Mouse (Mus musculus): ENCODE measurements around the gene Bhlhe41. TPM values are rescaled to one million over a fixed set of nuclear protein-coding genes. Genes with fewer than 3 reads are reported as not detected.

Gene Bhlhe41
- polyA plus RNA-seq, 1 experiment from 2014 or later, result 5.9 TPM

- Histone ChIP-seq H3K4me1 (ENCODE audit: control insufficient read depth, insufficient read depth, low read length) (no peaks in the 10 kb centered on the region), H3K4me2 (ENCODE audit: low read length) (no peak overlapping the region), H3K27ac (replicated peaks; ENCODE audit: low read depth, low read length) (no peak overlapping the region), H3K9ac (replicated peaks; ENCODE audit: low read length) (no peak overlapping the region), H3K9me3 (ENCODE audit: control insufficient read depth, low read length) (no peaks in the 10 kb centered on the region), H3K4me3 (replicated peaks; ENCODE audit: low read depth, low read length) (no peak overlapping the region), H3K36me3 (ENCODE audit: control insufficient read depth, insufficient read depth, low read length) (no peaks in the 10 kb centered on the region), H3K27me3 (ENCODE audit: control insufficient read depth, insufficient read depth, low read length) (no peaks in the 10 kb centered on the region)
- DNase-seq, result no peak
- ATAC-seq (ENCODE audit: low FRiP score, low TSS enrichment), result no peak
- WGBS, result 85% methylated on average over 9 of the region's 9 CpGs
These were observed 11.8 kb upstream of the Bhlhe41 start for GRCm38 (mm10) chr6:145876986-145877735.

GRCm38 (mm10) chr6:145873354-145873753, 8.0 kb upstream of the Bhlhe41 start:
- 86% methylated on average over 8 of the region's 8 CpGs for WGBS
- H3K9me3 ChIP-seq (ENCODE audit: control insufficient read depth, low read length), result no peaks in the 10 kb centered on the region

GRCm38 (mm10) chr6:145872010-145872409, 6.7 kb upstream of the Bhlhe41 start:
- Histone ChIP-seq H3K4me3 (replicated peaks; ENCODE audit: low read depth, low read length) (no peak overlapping the region), H3K9ac (replicated peaks; ENCODE audit: low read length) (no peak overlapping the region), H3K9me3 (ENCODE audit: control insufficient read depth, low read length) (no peaks in the 10 kb centered on the region), H3K27ac (replicated peaks; ENCODE audit: low read depth, low read length) (no peak overlapping the region), H3K4me1 (ENCODE audit: control insufficient read depth, insufficient read depth, low read length) (no peaks in the 10 kb centered on the region), H3K27me3 (ENCODE audit: control insufficient read depth, insufficient read depth, low read length) (peaks cover 6% of the 10 kb centered on the region; the same call in 1 of the 2 replicates), H3K36me3 (ENCODE audit: control insufficient read depth, insufficient read depth, low read length) (no peaks in the 10 kb centered on the region), H3K4me2 (ENCODE audit: low read length) (no peak overlapping the region)
- WGBS, result 94% methylated on average over 7 of the region's 7 CpGs
- DNase-seq (no peak), ATAC-seq (ENCODE audit: low FRiP score, low TSS enrichment) (no peak)

More at GRCm38 (mm10) chr6:145873354-145873753, 8.0 kb upstream of the Bhlhe41 start:
- no peaks in the 10 kb centered on the region for H3K36me3 ChIP-seq (ENCODE audit: control insufficient read depth, insufficient read depth, low read length)
- no peaks in the 10 kb centered on the region for H3K27me3 ChIP-seq (ENCODE audit: control insufficient read depth, insufficient read depth, low read length)
- no peak overlapping the region for H3K27ac ChIP-seq (replicated peaks; ENCODE audit: low read depth, low read length)
- no peaks in the 10 kb centered on the region for H3K4me1 ChIP-seq (ENCODE audit: control insufficient read depth, insufficient read depth, low read length)
- H3K4me3 ChIP-seq (replicated peaks; ENCODE audit: low read depth, low read length), result no peak overlapping the region
- DNase-seq (no peak), ATAC-seq (ENCODE audit: low FRiP score, low TSS enrichment) (no peak)
- H3K4me2 ChIP-seq (ENCODE audit: low read length), result no peak overlapping the region
- no peak overlapping the region for H3K9ac ChIP-seq (replicated peaks; ENCODE audit: low read length)

GRCm38 (mm10) chr6:145870991-145871390, 5.6 kb upstream of the Bhlhe41 start:
- Histone ChIP-seq H3K9ac (replicated peaks; ENCODE audit: low read length) (no peak overlapping the region), H3K4me1 (ENCODE audit: control insufficient read depth, insufficient read depth, low read length) (no peaks in the 10 kb centered on the region), H3K9me3 (ENCODE audit: control insufficient read depth, low read length) (no peaks in the 10 kb centered on the region), H3K27ac (replicated peaks; ENCODE audit: low read depth, low read length) (no peak overlapping the region), H3K4me2 (ENCODE audit: low read length) (no peak overlapping the region), H3K4me3 (replicated peaks; ENCODE audit: low read depth, low read length) (no peak overlapping the region), H3K27me3 (ENCODE audit: control insufficient read depth, insufficient read depth, low read length) (peaks cover 6% of the 10 kb centered on the region; the same call in 1 of the 2 replicates), H3K36me3 (ENCODE audit: control insufficient read depth, insufficient read depth, low read length) (no peaks in the 10 kb centered on the region)
- WGBS, result 73% methylated on average over 4 of the region's 4 CpGs
- no peak for DNase-seq
- no peak for ATAC-seq (ENCODE audit: low FRiP score, low TSS enrichment)

- H3K27me3 ChIP-seq (ENCODE audit: control insufficient read depth, insufficient read depth, low read length), result peaks cover 34% of the 10 kb centered on the region
- WGBS, result 68% methylated on average over 3 of the region's 3 CpGs
- H3K4me3 ChIP-seq (replicated peaks; ENCODE audit: low read depth, low read length), result peak overlapping the region; percentile 57; the same call in 1 of the 2 replicates
- ATAC-seq (ENCODE audit: low FRiP score, low TSS enrichment) (no peak), DNase-seq (no peak)
- no peak overlapping the region for H3K9ac ChIP-seq (replicated peaks; ENCODE audit: low read length)
- peak overlapping the region; percentile 100 for H3K4me2 ChIP-seq (ENCODE audit: low read length)
- no peaks in the 10 kb centered on the region for H3K9me3 ChIP-seq (ENCODE audit: control insufficient read depth, low read length)
- H3K27ac ChIP-seq (replicated peaks; ENCODE audit: low read depth, low read length), result no peak overlapping the region
- peaks cover 18% of the 10 kb centered on the region for H3K4me1 ChIP-seq (ENCODE audit: control insufficient read depth, insufficient read depth, low read length)
- no peaks in the 10 kb centered on the region for H3K36me3 ChIP-seq (ENCODE audit: control insufficient read depth, insufficient read depth, low read length)
These were observed 1.8 kb upstream of the Bhlhe41 start for GRCm38 (mm10) chr6:145867111-145867510.

GRCm38 (mm10) chr6:145865886-145866851, 811 bp upstream of the Bhlhe41 start:
- Histone ChIP-seq H3K27ac (replicated peaks; ENCODE audit: low read depth, low read length) (peak overlapping the region; percentile 61), H3K4me2 (ENCODE audit: low read length) (peak overlapping the region; percentile 100), H3K27me3 (ENCODE audit: control insufficient read depth, insufficient read depth, low read length) (peaks cover 41% of the 10 kb centered on the region), H3K4me3 (replicated peaks; ENCODE audit: low read depth, low read length) (peak overlapping the region; percentile 57), H3K4me1 (ENCODE audit: control insufficient read depth, insufficient read depth, low read length) (peaks cover 18% of the 10 kb centered on the region), H3K9ac (replicated peaks; ENCODE audit: low read length) (peak overlapping the region; percentile 60), H3K9me3 (ENCODE audit: control insufficient read depth, low read length) (no peaks in the 10 kb centered on the region), H3K36me3 (ENCODE audit: control insufficient read depth, insufficient read depth, low read length) (no peaks in the 10 kb centered on the region)
- DNase-seq (peak; percentile 82), ATAC-seq (ENCODE audit: low FRiP score, low TSS enrichment) (peak; percentile 60)
- WGBS, result under 1% methylated on average over 68 of the region's 69 CpGs

- no peaks in the 10 kb centered on the region for H3K36me3 ChIP-seq (ENCODE audit: control insufficient read depth, insufficient read depth, low read length)
- H3K4me3 ChIP-seq (replicated peaks; ENCODE audit: low read depth, low read length), result peak overlapping the region; percentile 61
- 3% methylated on average over 8 of the region's 8 CpGs for WGBS
- peaks cover 55% of the 10 kb centered on the region for H3K27me3 ChIP-seq (ENCODE audit: control insufficient read depth, insufficient read depth, low read length)
- ATAC-seq (ENCODE audit: low FRiP score, low TSS enrichment) (no peak), DNase-seq (no peak)
- peaks cover 18% of the 10 kb centered on the region for H3K4me1 ChIP-seq (ENCODE audit: control insufficient read depth, insufficient read depth, low read length)
- peak overlapping the region; percentile 100 for H3K4me2 ChIP-seq (ENCODE audit: low read length)
- no peak overlapping the region for H3K9ac ChIP-seq (replicated peaks; ENCODE audit: low read length)
- 0 out of 2 replicates have a peak overlapping the region, but pooled peaks have one; percentile 57 for H3K27ac ChIP-seq (replicated peaks; ENCODE audit: low read depth, low read length)
- no peaks in the 10 kb centered on the region for H3K9me3 ChIP-seq (ENCODE audit: control insufficient read depth, low read length)
These were observed 1.2 kb downstream of the Bhlhe41 start for GRCm38 (mm10) chr6:145864171-145864570.

- H3K9me3 ChIP-seq (ENCODE audit: control insufficient read depth, low read length), result no peaks in the 10 kb centered on the region
- peak overlapping the region; percentile 100 for H3K4me2 ChIP-seq (ENCODE audit: low read length)
- WGBS, result under 1% methylated on average over 102 of the region's 105 CpGs
- no peaks in the 10 kb centered on the region for H3K36me3 ChIP-seq (ENCODE audit: control insufficient read depth, insufficient read depth, low read length)
- ATAC-seq (ENCODE audit: low FRiP score, low TSS enrichment), result peak; percentile 68
- H3K27ac ChIP-seq (replicated peaks; ENCODE audit: low read depth, low read length), result peak overlapping the region; percentile 57
- DNase-seq, result peak; percentile 84
- peaks cover 55% of the 10 kb centered on the region for H3K27me3 ChIP-seq (ENCODE audit: control insufficient read depth, insufficient read depth, low read length)
- H3K4me3 ChIP-seq (replicated peaks; ENCODE audit: low read depth, low read length), result peak overlapping the region; percentile 61
- H3K4me1 ChIP-seq (ENCODE audit: control insufficient read depth, insufficient read depth, low read length), result peaks cover 18% of the 10 kb centered on the region
- peak overlapping the region; percentile 69 for H3K9ac ChIP-seq (replicated peaks; ENCODE audit: low read length)
These were observed 2.0 kb downstream of the Bhlhe41 start for GRCm38 (mm10) chr6:145863065-145863971.

Data from midbrain, embryonic 14.5 days (tissue).